In the genomic region with DNA sequence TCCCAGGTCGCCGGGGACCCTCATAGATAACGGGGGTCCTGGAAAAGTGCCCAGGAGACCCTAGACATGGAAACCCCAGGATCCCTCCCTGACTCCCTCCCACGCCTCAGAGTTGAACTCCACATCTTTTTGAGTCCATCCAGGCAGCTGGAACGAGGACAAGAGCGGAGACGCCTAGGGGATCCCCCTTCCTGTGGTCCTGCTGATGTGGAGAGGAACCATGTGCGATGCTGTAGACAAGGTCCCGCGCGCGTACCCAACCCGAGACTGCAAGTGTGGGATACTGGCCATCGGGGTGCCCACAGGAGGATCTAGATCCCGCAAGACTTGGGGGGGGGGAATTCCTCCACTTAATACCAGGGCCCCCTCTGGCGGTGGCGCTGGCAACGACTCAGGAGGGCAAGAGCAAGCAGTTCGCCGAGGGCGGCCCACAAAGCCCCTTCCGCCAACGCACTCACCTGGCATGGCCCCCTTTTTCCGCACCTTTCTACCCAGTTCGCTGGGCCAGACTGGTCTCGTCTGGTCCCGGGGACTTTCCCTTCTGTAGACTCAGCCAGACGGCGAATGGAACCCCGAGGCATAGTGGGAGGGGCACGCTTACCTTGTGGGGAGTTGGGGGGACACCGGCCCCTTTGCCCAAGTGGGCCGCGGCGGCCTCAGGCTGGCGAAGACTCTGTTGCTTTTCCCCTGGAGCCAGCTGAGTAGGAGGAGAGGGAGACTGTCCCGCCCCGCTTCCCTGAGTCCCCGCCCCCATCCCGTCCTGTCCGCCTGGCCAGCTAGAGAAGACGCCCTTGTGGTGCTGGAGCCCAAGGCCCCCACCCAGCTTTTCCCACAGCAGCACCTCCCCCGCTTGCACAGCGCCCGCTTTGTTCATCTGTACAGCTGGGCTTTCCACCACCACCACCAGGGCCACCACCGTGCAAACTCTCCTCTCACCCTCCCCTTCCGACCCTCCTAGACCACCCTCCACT, we compare ENCODE assay signal across 8 mouse cellular contexts. TPM values are rescaled to one million over a fixed set of nuclear protein-coding genes. Genes with fewer than 3 reads are reported as not detected.
A peak's percentile ranks its signal among the peaks of the same experiment; 100 is the strongest.
DNase-seq lines count a peak whose midpoint lies in the region; ATAC-seq lines count a peak whose summit lies in the region.

A gene (minus strand): TSS at position 675 of the 971 bp plus-strand sequence.

- no peaks in the 10 kb centered on the region for H3K36me3 ChIP-seq in hindbrain, embryonic 13.5 days

- peaks cover 24% of the 10 kb centered on the region for H3K4me1 ChIP-seq in hindbrain, embryonic 13.5 days (replicated peaks)

- H3K4me3 ChIP-seq in hindbrain, embryonic 13.5 days: peak within 1 kb of the TSS; percentile 59

- peak within 1 kb of the TSS; percentile 79 for H3K9ac ChIP-seq in hindbrain, embryonic 13.5 days

- WGBS in hindbrain, embryonic 13.5 days: under 1% methylated on average over 47 of the region's 47 CpGs

- peaks cover 41% of the 10 kb centered on the region for H3K27me3 ChIP-seq in hindbrain, embryonic 13.5 days

- peak within 1 kb of the TSS; percentile 30 for H3K27ac ChIP-seq in hindbrain, embryonic 13.5 days

- H3K9me3 ChIP-seq in hindbrain, embryonic 13.5 days: no peaks in the 10 kb centered on the region

- peak; percentile 73 for ATAC-seq in hindbrain, embryonic 13.5 days (ENCODE audit: low FRiP score)
- ATAC-seq in erythroid progenitor cell, adult 5-6 weeks (replicated peaks; ENCODE audit: low FRiP score, poor library complexity, severe bottlenecking): no peak

- H3K4me2 ChIP-seq in hindbrain, embryonic 13.5 days: peak within 1 kb of the TSS; percentile 97

- DNase-seq in Muller cell, postnatal 12 days (ENCODE audit: inconsistent ontology term): peak; percentile 91
- DNase-seq in cerebellum, adult 18-20 months: peak; percentile 50
- peak; percentile 77 for DNase-seq in gastrocnemius, adult 18-20 months (ENCODE audit: low spot score)
- peak in 1 of 2 experiments; percentile 48 for DNase-seq in layer of hippocampus, postnatal 25 days (ENCODE audit: extremely low spot score in 1 of 2, low spot score in 1 of 2)
- DNase-seq in lung, postnatal 25 days (ENCODE audit: low spot score): peak; percentile 80
- DNase-seq in right cerebral cortex, adult 18-20 months: peak; percentile 77

RNA-seq across cellular contexts. Expression of the gene that starts here (rescaled TPM):
- 10 to 100 TPM; 29.0 to 35.9 TPM for total RNA-seq in gastrocnemius, adult 18-20 months (2021)
- polyA plus RNA-seq in hindbrain, embryonic 13.5 days (2015; fragmentation: Nextera tagmentation; extraction: Ambion mirVana): 44.5 and 48.8 TPM in 2 replicates
- total RNA-seq in layer of hippocampus, postnatal 25 days (2021): 100 to 1,000 TPM in 1 of 2 experiments, 10 to 100 TPM in 1; 88.6 to 106 TPM
- total RNA-seq in erythroid progenitor cell, adult 5-6 weeks (2015; ENCODE audit: low replicate concordance): 3.8 TPM in 1 of 2 replicates, not detected in the other
- total RNA-seq in erythroid progenitor cell, adult 5-6 weeks (2017; ENCODE audit: low replicate concordance): 0.26 and 4.4 TPM in 2 replicates

Comparison
In these comparisons a context has a peak if more than half of its experiments do, and no peak if none do; other contexts are left out.
1. RNA of the gene that starts here (total RNA-seq): 88.6 to 106 TPM in layer of hippocampus, postnatal 25 days and 29.0 to 35.9 TPM in gastrocnemius, adult 18-20 months; 0.26 to 4.4 TPM in erythroid progenitor cell, adult 5-6 weeks; every median in the first group is over 4 times any median in the second.